Mouse (Mus musculus): ENCODE results near the gene Pou3f1. TPM values are rescaled to one million over a fixed set of nuclear protein-coding genes. Genes with fewer than 3 reads are reported as not detected.
"Not testable (repeated sequence)": the region's sequence is repeated elsewhere in the genome, so short reads cannot be mapped to it uniquely, and the experiment has no call there.

Gene Pou3f1
- polyA plus RNA-seq, 2 experiments from 2014 or later: not detected

DNA sequence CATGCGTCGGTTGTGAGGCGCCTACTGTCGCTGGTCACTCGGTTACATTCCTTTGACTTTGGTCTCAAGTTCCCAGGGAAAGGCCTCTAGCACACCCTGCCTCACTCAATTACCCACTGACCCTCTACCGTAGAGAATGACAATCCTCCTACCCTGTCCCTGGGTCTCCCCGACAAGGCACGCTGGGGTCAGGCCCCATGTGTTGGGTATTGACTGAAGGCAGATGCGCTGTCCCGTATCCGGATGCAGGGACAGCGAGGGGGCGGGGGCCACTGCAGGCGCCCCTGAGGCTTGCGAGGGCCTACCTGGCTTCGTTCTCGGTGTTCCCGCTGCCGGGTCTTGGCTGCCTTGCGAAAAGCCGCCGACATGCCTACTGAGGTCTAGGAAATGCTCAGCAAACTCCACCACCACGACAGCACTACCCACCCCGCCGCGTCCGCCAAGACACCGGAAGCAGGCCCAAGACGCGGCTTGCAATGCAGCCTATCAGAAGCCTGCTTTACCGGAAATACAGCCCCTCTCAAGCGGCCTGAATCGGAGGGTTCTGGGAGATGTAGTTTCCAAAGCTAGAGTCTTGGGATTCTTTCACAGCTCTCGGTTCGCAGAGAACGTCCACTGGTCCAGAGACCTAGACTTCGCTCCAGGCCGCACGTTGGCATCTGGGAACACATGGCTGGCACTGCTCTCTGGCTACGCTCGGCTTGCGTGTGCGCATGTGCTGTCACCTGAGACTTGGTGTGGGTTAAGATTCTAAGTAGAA lies 36.7 kb downstream of the Pou3f1 start, which contains the start of gene Utp11:
TSS of gene Utp11 (minus strand) at position 466 of the 760 bp plus-strand sequence.
- peak; percentile 97 for ATAC-seq

DNA sequence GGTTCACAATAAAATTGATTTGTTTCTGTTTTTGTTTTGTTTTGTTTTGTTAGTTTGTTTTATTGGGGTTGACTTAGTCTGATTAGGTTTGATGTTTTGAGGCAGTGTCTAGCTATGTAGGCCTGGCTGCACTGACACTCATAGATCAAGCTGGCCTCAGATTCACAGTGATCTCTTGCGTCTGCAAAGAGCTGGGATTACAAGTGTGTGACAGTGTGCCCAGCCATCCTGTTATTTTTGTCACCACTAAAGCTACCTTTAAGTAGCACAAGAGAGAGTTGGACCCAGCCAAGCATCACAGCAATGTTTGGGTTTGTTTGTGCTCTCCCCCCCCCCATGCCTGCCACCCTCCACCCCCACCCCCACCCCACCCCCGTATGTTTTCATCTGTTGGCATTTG lies 38.0 kb downstream of the Pou3f1 start:
- ATAC-seq: no peak

DNA sequence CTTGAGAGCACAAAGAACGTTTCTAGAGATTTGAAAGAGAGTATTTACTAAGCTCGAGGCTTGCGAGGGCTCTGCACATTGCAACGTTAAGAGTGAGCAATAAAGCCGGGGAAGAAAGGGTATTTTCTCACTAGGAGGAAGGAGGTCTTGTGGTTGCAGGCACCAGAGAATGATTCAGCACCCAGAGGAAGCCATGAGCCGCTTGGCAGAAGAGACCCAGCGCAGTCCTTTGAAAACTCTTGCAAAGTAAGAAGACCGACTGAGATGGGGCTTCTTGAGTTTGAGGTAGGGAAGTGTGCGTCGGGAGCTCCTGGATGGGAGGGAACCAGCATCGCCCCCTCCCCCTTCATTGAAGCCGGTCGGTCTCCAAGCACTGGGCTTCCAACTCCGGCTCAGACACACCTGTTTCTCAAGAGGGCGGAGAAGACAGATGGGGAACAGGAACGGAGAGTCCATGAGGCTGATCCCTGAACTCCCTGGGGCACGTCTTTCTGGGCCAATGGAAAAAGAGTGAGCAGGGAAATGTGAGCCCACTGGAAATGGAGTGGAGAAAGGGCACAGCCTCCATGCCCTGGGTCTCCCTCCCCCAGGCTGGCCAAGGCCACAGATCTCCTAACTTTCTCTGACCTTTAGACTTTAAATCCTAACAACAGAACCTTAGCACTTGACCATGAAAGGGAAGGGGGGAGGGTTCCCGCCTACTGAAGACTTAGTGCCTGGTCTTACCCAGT lies 39.3 kb downstream of the Pou3f1 start:
- no peak for ATAC-seq

DNA sequence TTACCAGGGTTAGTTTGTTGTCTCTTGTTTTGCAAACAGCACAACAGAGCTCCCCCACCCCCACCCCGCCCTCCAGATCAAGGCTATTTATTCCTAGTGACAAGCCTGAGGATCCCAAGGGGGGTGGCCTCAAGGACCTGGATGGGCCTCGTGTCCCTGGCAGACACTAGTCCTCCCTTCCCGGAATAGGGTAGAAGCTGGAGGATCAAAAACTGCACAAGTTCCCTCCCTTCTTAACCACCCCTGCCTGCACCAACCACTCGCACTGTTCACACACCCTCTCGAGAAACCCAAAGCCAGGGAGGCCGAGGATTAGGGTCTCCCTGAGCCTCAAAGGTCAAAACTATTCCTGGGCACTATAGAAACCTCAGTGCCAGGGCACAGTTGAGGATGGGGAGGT lies 43.2 kb downstream of the Pou3f1 start:
- no peak for ATAC-seq

DNA sequence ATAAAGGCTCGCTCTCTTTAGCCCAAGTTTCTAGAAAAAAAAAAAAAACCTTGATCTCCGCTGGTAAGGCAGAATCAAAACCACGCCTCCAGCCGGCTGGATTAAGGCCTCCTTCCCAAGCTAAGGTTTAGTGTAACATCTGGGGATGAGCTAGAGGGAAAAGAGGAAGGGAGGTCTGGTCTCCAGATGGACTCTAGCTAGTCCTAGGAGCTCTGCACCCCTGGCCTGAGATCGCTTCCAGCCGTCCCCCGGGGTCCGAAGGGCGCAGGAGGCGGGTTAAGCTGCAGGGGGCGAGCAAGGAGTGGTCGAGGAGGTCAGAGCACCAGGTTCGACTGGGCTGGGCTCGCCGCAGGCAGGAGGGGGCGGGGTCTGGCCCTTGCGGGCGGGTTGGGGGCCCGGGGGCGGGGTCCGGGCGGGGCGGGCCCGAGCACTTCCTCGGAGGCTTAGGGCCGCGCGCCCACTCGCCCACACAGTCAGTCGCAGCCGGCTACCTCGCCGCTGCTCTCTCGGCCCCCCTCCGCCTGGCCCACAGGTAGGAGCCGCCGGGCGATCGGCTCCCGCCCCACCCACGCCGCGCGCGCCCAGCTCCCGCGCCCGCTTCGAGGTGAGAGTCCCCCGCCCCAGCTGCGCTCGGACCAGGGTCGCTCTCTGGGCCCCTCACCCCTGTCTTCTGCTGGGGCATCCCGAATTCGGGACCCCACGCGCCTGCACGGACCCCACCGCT lies 43.8 kb downstream of the Pou3f1 start, which contains the start of gene Fhl3:
TSS of gene Fhl3 (plus strand) at position 454 of the 724 bp plus-strand sequence.
- peak; percentile 46 for ATAC-seq

DNA sequence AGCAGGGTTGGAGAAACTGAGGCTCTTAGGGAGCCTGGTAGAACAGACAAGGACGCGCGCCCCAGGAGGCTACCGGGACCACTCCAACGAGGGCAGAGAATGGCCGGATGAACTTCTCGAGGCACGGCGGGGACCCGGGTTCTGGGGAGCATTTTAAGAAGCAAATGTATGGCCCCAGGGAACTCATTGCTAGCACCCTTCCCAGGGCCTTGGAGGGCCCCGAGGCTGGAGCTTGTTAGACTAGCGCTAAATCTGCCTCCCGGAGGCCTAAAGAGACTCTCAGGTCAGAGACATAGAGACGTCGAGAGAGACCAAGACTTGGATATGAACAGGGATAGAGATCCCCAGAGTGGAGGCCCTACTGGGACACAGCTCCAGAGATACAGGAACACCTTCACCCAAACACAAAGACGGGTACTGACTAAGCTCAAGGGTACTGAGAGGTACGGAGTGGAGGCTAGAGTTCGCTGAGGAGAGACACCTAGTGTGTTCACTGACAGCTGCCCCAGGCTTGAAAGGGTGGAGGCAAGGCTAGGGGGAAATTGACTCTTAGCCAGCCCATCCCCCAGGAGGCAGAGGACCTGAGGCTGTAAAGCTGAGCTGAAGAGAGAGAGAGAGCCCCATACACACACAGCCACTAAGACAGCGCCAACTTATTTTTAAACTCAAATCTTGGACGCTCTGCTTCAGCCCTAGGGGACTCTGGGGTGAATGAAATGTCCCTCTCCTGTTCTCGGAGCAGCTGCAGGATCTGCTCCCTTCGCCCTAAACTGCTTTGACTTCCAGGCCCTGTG lies 44.6 kb downstream of the Pou3f1 start:
- peak; percentile 27 for ATAC-seq

DNA sequence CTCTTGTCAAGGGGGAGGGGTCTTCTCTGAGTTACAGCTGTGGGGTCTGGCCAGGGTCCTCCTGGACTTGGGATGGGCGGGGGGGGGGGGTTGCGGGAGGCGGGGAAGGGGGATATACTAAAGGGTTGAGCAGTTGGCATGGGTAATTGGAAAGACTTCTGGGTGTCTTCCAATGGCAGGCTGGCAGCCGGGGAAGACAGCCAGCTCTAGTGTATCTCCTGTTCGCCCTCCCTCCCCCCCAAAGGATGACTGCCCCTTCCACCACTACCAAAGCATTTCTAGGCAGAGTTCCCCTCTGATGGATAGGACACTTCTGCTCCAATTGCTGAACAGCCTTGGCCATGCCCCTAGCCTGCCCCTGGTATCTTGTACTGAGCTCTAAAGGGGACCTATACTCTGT lies 45.3 kb downstream of the Pou3f1 start:
- ATAC-seq: no peak

DNA sequence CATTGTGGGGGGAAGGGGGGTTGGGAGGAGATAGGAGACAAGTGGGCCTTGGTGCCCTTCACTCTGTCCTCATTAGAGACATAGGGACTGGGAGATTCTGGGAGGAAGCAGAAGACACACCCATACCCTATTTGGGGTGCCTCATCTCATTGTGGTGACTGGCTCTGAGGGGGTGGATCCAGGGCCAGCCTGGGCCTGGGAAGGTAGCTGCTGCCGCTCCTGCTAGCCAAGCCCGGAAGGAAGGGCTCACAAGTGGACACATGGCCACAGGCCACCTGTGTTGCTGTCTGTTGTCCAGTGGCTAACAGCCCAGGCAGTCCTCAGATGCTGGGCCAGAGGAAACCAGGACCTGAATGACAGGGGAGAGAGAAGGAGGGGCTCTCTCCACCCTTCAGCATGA lies 46.8 kb downstream of the Pou3f1 start:
- peak; percentile 14 for ATAC-seq

DNA sequence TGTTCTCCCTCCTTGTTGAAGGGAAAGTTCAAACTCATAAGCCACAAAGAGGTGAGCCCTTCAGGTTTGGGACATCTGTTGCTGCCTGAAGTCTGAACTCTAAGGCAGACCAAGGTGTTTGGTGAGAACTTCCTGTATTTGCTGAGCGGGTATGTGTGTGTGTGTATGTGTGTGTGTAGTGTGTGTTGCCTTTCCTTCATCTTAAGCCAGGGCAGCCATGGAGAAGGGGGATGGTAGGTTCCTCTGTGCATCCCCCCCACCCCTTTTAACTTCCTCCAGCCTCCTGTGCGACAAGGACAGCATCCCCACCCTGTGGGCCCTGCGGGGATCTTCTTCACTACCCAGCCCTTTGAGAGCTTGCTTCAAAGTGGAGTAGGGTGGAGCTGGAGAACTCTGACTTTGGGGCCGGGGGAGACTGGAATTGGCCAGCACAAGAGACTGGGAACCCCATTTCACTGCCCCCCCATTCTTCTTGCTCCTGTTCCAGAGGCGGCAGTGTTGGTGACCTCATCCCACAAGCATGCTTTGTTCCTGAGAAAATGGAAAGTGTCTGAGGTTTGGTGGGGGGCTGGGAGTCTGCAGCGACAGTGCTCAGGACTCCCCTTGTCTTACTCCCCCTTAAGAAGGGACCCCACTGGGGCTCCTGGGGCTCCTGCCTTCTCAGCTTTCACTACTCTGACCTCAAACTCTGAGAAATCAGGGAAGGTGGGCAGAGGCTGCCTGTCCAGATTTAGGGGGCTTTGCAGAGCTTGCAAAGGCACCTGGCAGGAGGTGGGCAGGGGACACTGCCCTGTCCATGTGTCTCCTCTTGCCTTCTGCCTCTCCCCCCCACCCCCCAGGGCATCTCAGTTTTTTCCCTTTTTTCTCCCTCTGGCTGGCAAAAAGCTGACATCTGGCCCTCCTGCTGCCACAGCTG lies 47.5 kb downstream of the Pou3f1 start:
- peak; percentile 58 for ATAC-seq

DNA sequence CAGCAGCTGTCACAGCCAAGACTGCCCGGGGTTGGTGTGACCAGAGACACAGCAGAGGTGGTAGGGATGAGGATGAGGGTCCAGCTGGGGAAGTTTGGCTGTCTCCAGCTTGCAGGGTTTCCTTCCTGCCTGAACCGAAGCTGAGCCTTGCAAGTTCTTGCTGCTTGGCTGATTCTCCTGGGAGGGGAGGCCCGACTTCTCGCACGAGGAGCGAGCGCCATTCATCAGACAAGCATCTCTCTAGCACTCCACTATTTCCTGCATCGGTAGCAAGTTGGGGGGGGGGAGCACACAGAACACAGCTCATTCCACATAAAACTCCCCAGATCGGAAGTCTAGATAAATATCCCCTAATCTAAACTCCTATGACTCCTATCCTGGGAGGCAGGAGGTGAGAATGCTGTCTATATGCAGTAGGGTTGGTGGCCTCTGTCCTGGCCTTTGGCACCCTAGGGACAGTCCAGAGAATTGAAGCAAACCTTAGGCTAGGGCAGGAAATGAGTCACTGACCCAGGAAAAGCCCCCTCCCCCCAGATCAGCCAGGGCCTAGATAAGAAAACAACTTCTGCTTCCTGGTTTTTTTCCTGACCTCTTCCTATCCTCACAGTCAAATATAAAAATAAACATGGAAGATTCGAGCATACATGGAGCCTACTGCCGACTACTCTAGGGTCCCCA lies 48.3 kb downstream of the Pou3f1 start:
- no peak for ATAC-seq

DNA sequence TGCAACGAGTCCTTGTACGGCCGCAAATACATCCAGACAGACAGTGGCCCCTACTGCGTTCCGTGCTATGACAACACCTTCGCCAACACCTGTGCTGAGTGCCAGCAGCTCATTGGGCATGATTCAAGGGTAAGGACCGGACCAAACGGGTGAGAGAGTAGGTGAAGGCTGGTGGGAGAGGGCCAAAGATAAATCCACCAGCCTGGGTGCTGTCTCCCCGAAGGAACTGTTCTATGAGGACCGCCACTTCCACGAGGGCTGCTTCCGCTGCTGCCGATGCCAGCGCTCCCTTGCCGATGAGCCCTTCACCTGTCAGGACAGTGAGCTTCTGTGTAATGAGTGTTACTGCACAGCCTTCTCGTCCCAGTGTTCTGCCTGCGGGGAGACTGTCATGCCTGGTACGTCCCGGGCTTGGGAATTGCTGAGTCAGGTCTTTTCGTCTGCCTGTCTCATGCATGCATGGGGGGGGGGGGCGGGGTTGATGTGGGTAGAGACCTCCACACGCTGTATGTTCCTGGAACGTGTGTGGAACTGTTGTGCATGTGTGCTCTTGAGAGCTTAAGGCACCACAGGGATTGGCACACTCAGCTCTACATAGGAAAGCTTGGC lies 49.2 kb downstream of the Pou3f1 start:
- ATAC-seq: no peak

DNA sequence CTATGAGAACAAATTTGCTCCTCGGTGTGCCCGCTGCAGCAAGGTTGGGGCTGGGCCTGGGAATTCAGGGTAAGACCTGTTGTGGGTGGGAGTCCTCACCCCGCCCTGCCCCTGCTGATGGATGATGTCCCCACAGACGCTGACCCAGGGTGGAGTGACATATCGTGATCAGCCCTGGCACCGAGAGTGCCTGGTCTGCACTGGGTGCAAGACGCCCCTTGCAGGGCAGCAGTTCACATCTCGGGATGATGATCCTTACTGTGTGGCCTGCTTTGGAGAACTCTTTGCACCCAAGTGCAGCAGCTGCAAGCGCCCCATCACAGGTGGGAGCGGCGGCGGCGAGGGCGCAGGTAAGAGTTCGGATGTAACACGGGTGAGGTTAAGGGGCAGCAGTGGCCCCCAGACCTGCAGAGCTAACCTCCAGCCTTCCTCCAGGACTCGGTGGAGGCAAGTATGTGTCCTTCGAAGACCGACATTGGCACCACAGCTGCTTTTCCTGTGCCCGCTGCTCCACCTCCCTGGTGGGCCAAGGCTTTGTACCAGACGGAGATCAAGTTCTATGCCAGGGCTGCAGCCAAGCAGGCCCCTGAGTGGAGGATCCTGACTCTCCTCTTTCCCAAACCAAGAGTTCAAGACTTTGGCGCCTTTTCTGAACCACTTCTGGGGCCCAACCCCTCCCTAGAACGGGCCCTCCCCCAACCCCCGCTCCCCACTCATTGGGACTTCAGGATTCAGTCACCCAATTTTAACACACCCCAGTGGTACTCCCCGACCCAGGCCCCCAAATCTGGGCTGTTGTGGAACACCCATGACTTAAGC lies 51.0 kb downstream of the Pou3f1 start:
- ATAC-seq: not testable (repeated sequence)

DNA sequence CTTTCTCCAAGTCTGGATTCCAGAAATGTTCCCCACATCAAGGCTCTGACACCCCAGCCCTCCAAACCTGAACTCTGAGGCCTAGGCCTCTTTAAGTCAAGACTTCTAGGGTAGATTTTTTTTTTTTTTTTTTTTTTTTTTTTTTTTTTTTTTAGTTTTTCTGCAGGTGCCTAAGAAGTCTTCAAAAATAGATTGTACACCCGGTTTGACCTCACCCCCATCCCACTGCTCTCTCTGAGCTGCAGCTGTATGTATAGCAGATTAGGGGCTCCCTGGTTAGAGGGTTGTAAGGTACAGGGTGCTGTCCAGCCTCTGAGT lies 51.6 kb downstream of the Pou3f1 start:
- not testable (repeated sequence) for ATAC-seq

DNA sequence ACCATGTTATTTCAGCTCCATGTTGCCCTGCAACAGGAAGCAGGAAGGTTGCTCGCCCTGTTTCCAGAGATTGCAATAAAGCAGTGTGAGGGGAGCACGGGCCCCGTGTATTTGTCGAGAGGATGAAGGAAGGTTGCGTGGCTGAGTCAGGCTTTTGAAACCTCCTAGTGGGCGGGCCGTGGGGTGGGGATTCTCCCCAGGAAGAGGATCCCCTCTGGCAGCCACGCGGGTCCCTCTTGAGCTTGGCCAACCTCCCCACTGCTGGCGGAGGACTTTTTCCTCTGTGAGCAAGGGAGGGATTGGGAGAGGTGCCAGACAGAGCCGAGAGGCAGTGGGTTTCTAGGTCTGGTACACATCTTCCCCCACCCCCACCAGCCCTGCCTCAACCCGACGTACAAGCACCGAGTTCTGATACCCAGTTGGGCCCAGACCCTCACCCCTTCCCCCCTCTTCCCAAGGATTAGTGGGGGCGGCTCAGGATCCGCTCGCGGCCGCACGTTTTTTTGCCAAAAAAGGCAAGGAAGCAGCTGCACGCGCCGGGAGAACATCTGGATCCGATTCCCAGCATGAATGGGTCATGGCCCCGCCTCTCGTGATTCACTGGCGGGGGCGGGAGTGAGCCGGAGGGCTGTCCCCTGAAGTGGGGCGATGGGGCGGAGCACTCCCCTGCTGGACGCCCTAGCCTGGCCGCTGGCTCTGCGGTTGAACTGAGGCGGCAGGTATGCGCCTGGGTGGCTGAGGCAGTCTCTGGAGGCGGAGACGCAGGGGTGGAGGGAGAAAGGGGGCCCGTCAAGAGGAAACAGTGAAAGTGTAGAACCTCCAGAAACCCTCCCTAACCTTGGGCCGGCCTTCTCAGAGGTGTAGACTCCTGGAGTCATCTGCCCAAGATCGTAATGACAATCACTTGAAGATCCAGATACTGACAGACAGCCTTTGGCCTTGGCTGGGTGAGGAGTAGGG lies 52.2 kb downstream of the Pou3f1 start:
- ATAC-seq: peak; percentile 61

DNA sequence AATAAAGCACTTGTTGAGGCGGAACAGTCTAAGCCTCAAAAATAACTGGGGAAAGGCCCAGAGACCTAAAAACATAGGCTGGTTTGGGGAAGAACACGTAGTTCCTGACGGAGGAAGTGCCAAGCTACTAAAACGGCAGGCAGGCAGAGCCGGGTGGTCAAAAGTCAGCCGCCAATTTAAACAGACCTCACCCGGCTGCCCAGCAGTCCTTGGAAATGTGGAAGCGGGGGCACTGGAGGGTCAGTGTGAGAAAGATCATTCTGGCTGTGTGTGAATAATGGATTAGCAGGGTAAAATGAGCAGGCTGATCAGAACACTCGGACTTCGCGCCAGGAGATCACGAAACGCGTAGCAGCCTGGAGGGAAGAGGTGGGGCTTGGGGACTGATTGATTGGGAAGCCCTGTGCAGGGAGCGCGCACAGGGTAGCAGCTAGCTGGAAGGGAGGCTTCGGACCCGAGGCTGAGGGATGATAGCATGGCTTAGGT lies 53.4 kb downstream of the Pou3f1 start:
- ATAC-seq: no peak

Measured in CD4-positive, CD25-positive, alpha-beta regulatory T cell, adult 4 months (primary cell).